In the genomic region with DNA sequence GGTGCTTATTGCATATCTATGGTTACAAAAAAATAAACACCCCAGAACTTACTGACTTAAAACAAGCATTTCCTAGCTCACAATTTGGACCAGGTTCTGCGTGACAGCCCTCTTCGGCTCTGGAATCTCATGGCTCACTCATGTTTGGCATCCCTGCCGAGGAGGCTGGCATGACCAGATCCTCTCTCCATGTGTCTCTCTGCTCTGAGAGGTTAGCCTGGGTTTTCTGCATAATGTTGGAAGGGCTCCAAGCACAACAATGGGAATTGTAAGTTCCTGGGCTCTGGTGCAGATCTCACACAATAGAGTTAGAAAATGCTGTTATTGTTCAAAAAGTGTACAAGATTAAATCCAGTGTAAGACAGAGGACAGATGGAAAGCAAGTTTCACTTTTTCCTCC, we compare ENCODE assay signal across 13 mouse cellular contexts. TPM values are rescaled to one million over a fixed set of nuclear protein-coding genes. Genes with fewer than 3 reads are reported as not detected.
DNase-seq lines count a peak whose midpoint lies in the region; ATAC-seq lines count a peak whose summit lies in the region.
"Had no signal": no experiment of that assay in that cellular context is flagged by ENCODE, and none has a peak within 500 bp of the region (broad histone marks: within the 10 kb centered on the region; RNA-seq: fewer than 3 reads in every experiment).

No protein-coding gene starts in this region.

- no peak; the same call in 1 of the 2 replicates for ATAC-seq in frontal cortex, adult (ENCODE audit: low TSS enrichment)
- ATAC-seq: intestine, embryonic 16.5 days had no signal

- DNase-seq in layer of hippocampus, adult 11-12 months (ENCODE audit: low spot score) = peak; percentile 47
- DNase-seq in layer of hippocampus, postnatal 25 days (ENCODE audit: extremely low spot score in 1 of 2, low spot score in 1 of 2) = no peak
- peak; percentile 93 for DNase-seq in brain, adult 2 months (ENCODE audit: low read depth, low spot score)
- DNase-seq in cerebellum, postnatal 10 days = peak; percentile 68 to 73
- no peak for DNase-seq in left cerebral cortex, adult 11 months (ENCODE audit: low spot score)
- no peak for DNase-seq in thymus, adult 18-20 months
- DNase-seq: heart, adult 18-20 months; kidney, postnatal 25 days; lung, adult 18-20 months; lung, postnatal 4 days; thymus, postnatal 36 days had no signal

RNA-seq across cellular contexts. Expression of a gene that starts 19.3 kb away (rescaled TPM):
- total RNA-seq in layer of hippocampus, postnatal 25 days (2021) = 10 to 100 TPM; 59.3 to 70.8 TPM

RNA-seq across cellular contexts. Expression of a gene that starts 28.3 kb away (rescaled TPM):
- total RNA-seq in layer of hippocampus, postnatal 25 days (2021) = 10 to 100 TPM; 51.9 to 53.2 TPM

Comparison
In these comparisons a context has a peak if more than half of its experiments do, and no peak if none do; other contexts are left out.
1. DNase-seq: peak in layer of hippocampus, adult 11-12 months (single experiment), brain, adult 2 months (single experiment) and cerebellum, postnatal 10 days (2 of 2); none in layer of hippocampus, postnatal 25 days (0 of 2), left cerebral cortex, adult 11 months (single experiment) and thymus, adult 18-20 months (0 of 2).